Mouse (Mus musculus): ENCODE results near the gene A830031A19Rik. TPM values are rescaled to one million over a fixed set of nuclear protein-coding genes. Genes with fewer than 3 reads are reported as not detected.

Gene A830031A19Rik
- polyA plus RNA-seq, 1 experiment from 2014 or later = not detected

- no peak for ATAC-seq (ENCODE audit: low read depth)
- Histone ChIP-seq H3K9ac (ENCODE audit: low read depth, low read length) (no peak overlapping the region), H3K4me1 (ENCODE audit: control insufficient read depth, low read depth, low read length) (peaks cover 20% of the 10 kb centered on the region), H3K27me3 (ENCODE audit: control insufficient read depth, insufficient read depth, low read depth, low read length) (no peaks in the 10 kb centered on the region), H3K36me3 (ENCODE audit: control insufficient read depth, insufficient read depth) (peaks cover 13% of the 10 kb centered on the region; the same call in 1 of the 2 replicates), H3K9me3 (replicated peaks; ENCODE audit: control insufficient read depth, low read length) (no peaks in the 10 kb centered on the region), H3K4me3 (ENCODE audit: low read depth, low read length) (no peak overlapping the region), H3K27ac (ENCODE audit: low read length) (no peak overlapping the region), H3K4me2 (ENCODE audit: low read depth, low read length) (no peak overlapping the region)
- WGBS (ENCODE audit: insufficient replicate concordance) = 66% methylated on average over 4 of the region's 4 CpGs
Measured at GRCm38 (mm10) chr11:24090443-24090842, 15.6 kb upstream of the A830031A19Rik start.

GRCm38 (mm10) chr11:24087069-24087468 lies 12.2 kb upstream of the A830031A19Rik start:
- WGBS (ENCODE audit: insufficient replicate concordance) = 68% methylated on average over 4 of the region's 4 CpGs
- H3K4me1 ChIP-seq (ENCODE audit: control insufficient read depth, low read depth, low read length) = peaks cover 9% of the 10 kb centered on the region
- H3K4me3 ChIP-seq (ENCODE audit: low read depth, low read length) = no peak overlapping the region
- H3K9me3 ChIP-seq (replicated peaks; ENCODE audit: control insufficient read depth, low read length) = no peaks in the 10 kb centered on the region
- H3K27me3 ChIP-seq (ENCODE audit: control insufficient read depth, insufficient read depth, low read depth, low read length) = no peaks in the 10 kb centered on the region
- no peak overlapping the region for H3K4me2 ChIP-seq (ENCODE audit: low read depth, low read length)
- H3K27ac ChIP-seq (ENCODE audit: low read length) = no peak overlapping the region
- no peak for ATAC-seq (ENCODE audit: low read depth)
- H3K9ac ChIP-seq (ENCODE audit: low read depth, low read length) = no peak overlapping the region
- H3K36me3 ChIP-seq (ENCODE audit: control insufficient read depth, insufficient read depth) = peaks cover 16% of the 10 kb centered on the region; the same call in 1 of the 2 replicates

- Histone ChIP-seq H3K27ac (ENCODE audit: low read length) (no peak overlapping the region), H3K36me3 (ENCODE audit: control insufficient read depth, insufficient read depth) (peaks cover 16% of the 10 kb centered on the region; the same call in 1 of the 2 replicates), H3K9ac (ENCODE audit: low read depth, low read length) (no peak overlapping the region), H3K4me1 (ENCODE audit: control insufficient read depth, low read depth, low read length) (peaks cover 14% of the 10 kb centered on the region), H3K27me3 (ENCODE audit: control insufficient read depth, insufficient read depth, low read depth, low read length) (no peaks in the 10 kb centered on the region), H3K4me3 (ENCODE audit: low read depth, low read length) (no peak overlapping the region), H3K9me3 (replicated peaks; ENCODE audit: control insufficient read depth, low read length) (no peaks in the 10 kb centered on the region), H3K4me2 (ENCODE audit: low read depth, low read length) (no peak overlapping the region)
- ATAC-seq (ENCODE audit: low read depth) = no peak
- 38% methylated on average over 6 of the region's 6 CpGs for WGBS (ENCODE audit: insufficient replicate concordance)
Measured at GRCm38 (mm10) chr11:24085986-24086385, 11.1 kb upstream of the A830031A19Rik start.

- H3K36me3 ChIP-seq (ENCODE audit: control insufficient read depth, insufficient read depth) = peaks cover 12% of the 10 kb centered on the region; the same call in 1 of the 2 replicates
- peaks cover 20% of the 10 kb centered on the region for H3K4me1 ChIP-seq (ENCODE audit: control insufficient read depth, low read depth, low read length)
- no peak for ATAC-seq (ENCODE audit: low read depth)
- H3K4me2 ChIP-seq (ENCODE audit: low read depth, low read length) = no peak overlapping the region
- H3K27ac ChIP-seq (ENCODE audit: low read length) = no peak overlapping the region
- no peak overlapping the region for H3K4me3 ChIP-seq (ENCODE audit: low read depth, low read length)
- H3K27me3 ChIP-seq (ENCODE audit: control insufficient read depth, insufficient read depth, low read depth, low read length) = no peaks in the 10 kb centered on the region; the same call in 1 of the 2 replicates
- H3K9me3 ChIP-seq (replicated peaks; ENCODE audit: control insufficient read depth, low read length) = no peaks in the 10 kb centered on the region
- WGBS (ENCODE audit: insufficient replicate concordance) = 61% methylated on average over 4 of the region's 4 CpGs
- H3K9ac ChIP-seq (ENCODE audit: low read depth, low read length) = no peak overlapping the region
Measured at GRCm38 (mm10) chr11:24084590-24084989, 9.7 kb upstream of the A830031A19Rik start.

- H3K9ac ChIP-seq (ENCODE audit: low read depth, low read length) = no peak overlapping the region
- peaks cover 22% of the 10 kb centered on the region for H3K4me1 ChIP-seq (ENCODE audit: control insufficient read depth, low read depth, low read length)
- H3K4me3 ChIP-seq (ENCODE audit: low read depth, low read length) = no peak overlapping the region
- H3K36me3 ChIP-seq (ENCODE audit: control insufficient read depth, insufficient read depth) = peaks cover 12% of the 10 kb centered on the region; the same call in 1 of the 2 replicates
- no peaks in the 10 kb centered on the region for H3K9me3 ChIP-seq (replicated peaks; ENCODE audit: control insufficient read depth, low read length)
- ATAC-seq (ENCODE audit: low read depth) = no peak
- H3K27me3 ChIP-seq (ENCODE audit: control insufficient read depth, insufficient read depth, low read depth, low read length) = no peaks in the 10 kb centered on the region; the same call in 1 of the 2 replicates
- no peak overlapping the region; the same call in 1 of the 2 replicates for H3K4me2 ChIP-seq (ENCODE audit: low read depth, low read length)
- WGBS (ENCODE audit: insufficient replicate concordance) = 41% methylated on average over 3 of the region's 3 CpGs
- no peak overlapping the region for H3K27ac ChIP-seq (ENCODE audit: low read length)
Measured at GRCm38 (mm10) chr11:24084077-24084476, 9.2 kb upstream of the A830031A19Rik start.

- H3K4me3 ChIP-seq (ENCODE audit: low read depth, low read length) = peak overlapping the region; percentile 45
- H3K4me2 ChIP-seq (ENCODE audit: low read depth, low read length) = peak overlapping the region; percentile 52
- 0 out of 2 replicates have a peak overlapping the region, but pooled peaks have one; percentile 1 for H3K27ac ChIP-seq (ENCODE audit: low read length)
- peak overlapping the region; percentile 29 for H3K9ac ChIP-seq (ENCODE audit: low read depth, low read length)
- peaks cover 22% of the 10 kb centered on the region for H3K4me1 ChIP-seq (ENCODE audit: control insufficient read depth, low read depth, low read length)
- no peaks in the 10 kb centered on the region; the same call in 1 of the 2 replicates for H3K27me3 ChIP-seq (ENCODE audit: control insufficient read depth, insufficient read depth, low read depth, low read length)
- 20% methylated on average over 7 of the region's 7 CpGs for WGBS (ENCODE audit: insufficient replicate concordance)
- H3K9me3 ChIP-seq (replicated peaks; ENCODE audit: control insufficient read depth, low read length) = no peaks in the 10 kb centered on the region
- H3K36me3 ChIP-seq (ENCODE audit: control insufficient read depth, insufficient read depth) = peaks cover 12% of the 10 kb centered on the region; the same call in 1 of the 2 replicates
- ATAC-seq (ENCODE audit: low read depth) = no peak
Measured at GRCm38 (mm10) chr11:24083423-24083822, 8.6 kb upstream of the A830031A19Rik start.

GRCm38 (mm10) chr11:24083076-24083405 lies 8.2 kb upstream of the A830031A19Rik start:
- H3K27me3 ChIP-seq (ENCODE audit: control insufficient read depth, insufficient read depth, low read depth, low read length) = no peaks in the 10 kb centered on the region; the same call in 1 of the 2 replicates
- 32% methylated on average over 1 of the region's 1 CpGs for WGBS (ENCODE audit: insufficient replicate concordance)
- H3K27ac ChIP-seq (ENCODE audit: low read length) = 0 out of 2 replicates have a peak overlapping the region, but pooled peaks have one; percentile 1
- no peaks in the 10 kb centered on the region for H3K9me3 ChIP-seq (replicated peaks; ENCODE audit: control insufficient read depth, low read length)
- peak overlapping the region; percentile 45 for H3K4me3 ChIP-seq (ENCODE audit: low read depth, low read length)
- H3K4me1 ChIP-seq (ENCODE audit: control insufficient read depth, low read depth, low read length) = peaks cover 22% of the 10 kb centered on the region
- H3K36me3 ChIP-seq (ENCODE audit: control insufficient read depth, insufficient read depth) = peaks cover 12% of the 10 kb centered on the region; the same call in 1 of the 2 replicates
- no peak for ATAC-seq (ENCODE audit: low read depth)
- H3K9ac ChIP-seq (ENCODE audit: low read depth, low read length) = peak overlapping the region; percentile 29
- peak overlapping the region; percentile 52 for H3K4me2 ChIP-seq (ENCODE audit: low read depth, low read length)

- 13% methylated on average over 11 of the region's 11 CpGs for WGBS (ENCODE audit: insufficient replicate concordance)
- peaks cover 22% of the 10 kb centered on the region for H3K4me1 ChIP-seq (ENCODE audit: control insufficient read depth, low read depth, low read length)
- H3K27me3 ChIP-seq (ENCODE audit: control insufficient read depth, insufficient read depth, low read depth, low read length) = no peaks in the 10 kb centered on the region; the same call in 1 of the 2 replicates
- H3K4me2 ChIP-seq (ENCODE audit: low read depth, low read length) = peak overlapping the region; percentile 99
- H3K4me3 ChIP-seq (ENCODE audit: low read depth, low read length) = peak overlapping the region; percentile 75
- no peaks in the 10 kb centered on the region for H3K9me3 ChIP-seq (replicated peaks; ENCODE audit: control insufficient read depth, low read length)
- no peak for ATAC-seq (ENCODE audit: low read depth)
- H3K9ac ChIP-seq (ENCODE audit: low read depth, low read length) = peak overlapping the region; percentile 68
- no peak overlapping the region; the same call in 1 of the 2 replicates for H3K27ac ChIP-seq (ENCODE audit: low read length)
- peaks cover 12% of the 10 kb centered on the region; the same call in 1 of the 2 replicates for H3K36me3 ChIP-seq (ENCODE audit: control insufficient read depth, insufficient read depth)
Measured at GRCm38 (mm10) chr11:24082385-24083075, 7.7 kb upstream of the A830031A19Rik start.

All from liver, embryonic 16.5 days (tissue).